In the genomic region with DNA sequence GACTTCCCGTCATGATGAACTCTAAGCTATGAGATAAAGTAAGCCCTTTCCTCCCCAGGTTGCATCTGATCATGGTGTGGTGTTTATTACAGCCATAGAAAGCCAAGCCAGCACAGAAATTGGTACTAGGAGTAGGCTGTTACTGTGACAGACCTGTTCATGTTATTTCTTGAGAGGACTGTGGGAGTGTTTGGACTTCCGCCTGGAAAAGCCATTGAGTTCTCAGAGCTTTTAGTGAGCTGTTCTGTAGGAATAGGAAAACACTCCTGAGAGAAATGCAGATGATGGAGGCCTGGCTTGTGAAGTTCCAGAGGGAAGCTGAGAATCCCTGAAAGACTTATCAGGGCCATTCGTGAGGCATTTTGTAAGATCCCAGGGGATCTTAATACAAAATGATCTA, we compare ENCODE assay signal across 21 mouse cellular contexts. TPM values are rescaled to one million over a fixed set of nuclear protein-coding genes. Genes with fewer than 3 reads are reported as not detected.
A peak's percentile ranks its signal among the peaks of the same experiment; 100 is the strongest.
DNase-seq lines count a peak whose midpoint lies in the region.
"Had no signal": no experiment of that assay in that cellular context is flagged by ENCODE, and none has a peak within 500 bp of the region (broad histone marks: within the 10 kb centered on the region; RNA-seq: fewer than 3 reads in every experiment).

No protein-coding gene starts in this region.

- intact Hi-C loops in left cerebral cortex, postnatal 4 days (cut with DNase I) = no loop called here
- intact Hi-C loops in left cerebral cortex, postnatal 14 days (cut with DNase I) = no loop called here

- DNase-seq in frontal cortex, adult 2 months (ENCODE audit: extremely low spot score in 1 of 2, low spot score in 1 of 2) = peak; percentile 34 to 76
- DNase-seq in frontal cortex, postnatal 25 days (ENCODE audit: low spot score in 2 of 2) = no peak
- DNase-seq in left cerebral cortex, adult 11 months (ENCODE audit: low spot score) = peak; percentile 15
- DNase-seq in left cerebral cortex, postnatal 4 days = no peak
- DNase-seq in left cerebral cortex, postnatal 14 days (ENCODE audit: low spot score in 2 of 2) = peak; percentile 33 to 40
- peak; percentile 14 for DNase-seq in right cerebral cortex, postnatal 14 days
- DNase-seq in lung, postnatal 10 days = no peak
- no peak for DNase-seq in kidney, adult 18-20 months
- DNase-seq: adrenal gland, adult 8-10 months; cerebellum, adult 8-10 months; cerebellum, postnatal 25 days; forebrain, postnatal 0 days; gastrocnemius, postnatal 14 days; heart, postnatal 36 days; kidney, adult 9 months; kidney, postnatal 10 days; lung, postnatal 36 days; retina, postnatal 1 day; spleen, adult 18-20 months; thymus, adult 2 months; thymus, postnatal 36 days had no signal

RNA-seq across cellular contexts. Expression of a gene that starts 20.8 kb away (rescaled TPM):
- polyA plus RNA-seq in frontal cortex, adult 2 months (2012; rRNA removed) = 17.0 and 17.5 TPM in 2 replicates
- 10 to 100 TPM; 20.9 to 21.5 TPM for total RNA-seq in left cerebral cortex, postnatal 4 days (2021)
- total RNA-seq in left cerebral cortex, postnatal 14 days (2021) = 10 to 100 TPM; 27.3 to 28.6 TPM

Comparison
In these comparisons a context has a peak if more than half of its experiments do, and no peak if none do; other contexts are left out.
1. DNase-seq: peak in frontal cortex, adult 2 months (2 of 2), left cerebral cortex, adult 11 months (single experiment), left cerebral cortex, postnatal 14 days (2 of 2) and right cerebral cortex, postnatal 14 days (single experiment); none in frontal cortex, postnatal 25 days (0 of 2), left cerebral cortex, postnatal 4 days (single experiment), lung, postnatal 10 days (single experiment) and kidney, adult 18-20 months (single experiment).